Mouse (Mus musculus) brain, adult 2 months (tissue): ENCODE data around the gene Bok.
A peak's percentile ranks its signal among the peaks of the same experiment; 100 is the strongest.

Experiments used
- DNase-seq: peaks from one replicate; pipeline ENCODE4 v3.0.0; 2011; ENCODE audit warnings: low read depth, low spot score

The Bok gene

GRCm38 (mm10) chr1:93689901-93690496, 4.5 kb downstream of the Bok start:
- DNase-seq, result no peak

- peak; percentile 72 for DNase-seq
Measured at GRCm38 (mm10) chr1:93691106-93691505, 5.6 kb downstream of the Bok start.

DNA sequence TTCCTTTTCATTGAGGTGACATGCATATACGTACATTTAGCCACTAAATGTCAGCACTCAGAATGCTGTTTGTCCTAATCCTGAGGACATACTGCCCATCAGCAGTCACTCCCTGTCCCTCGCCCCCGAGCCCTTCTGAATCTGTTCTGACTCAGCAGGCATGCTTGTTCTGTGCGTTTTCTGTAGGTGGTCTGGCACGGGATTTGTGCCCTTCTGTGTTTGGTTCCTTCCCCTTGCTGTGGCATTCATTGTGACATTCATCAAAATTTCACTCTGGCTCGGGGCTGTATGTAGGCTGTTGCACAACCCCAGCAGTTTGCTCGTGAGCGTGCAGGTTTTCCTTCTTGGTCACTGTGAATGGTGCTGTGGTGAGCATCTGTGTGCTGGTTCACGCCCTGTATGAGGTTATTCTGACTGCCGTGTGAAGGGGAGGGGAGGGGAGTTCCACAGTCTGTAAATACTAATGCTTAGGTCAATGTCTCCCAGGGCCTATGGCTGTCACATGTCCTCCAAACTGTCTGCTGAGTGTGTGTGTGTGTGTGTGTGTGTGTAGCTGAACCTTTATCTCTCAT, 6.4 kb downstream of the Bok start:
- DNase-seq, result peak; percentile 67

DNA sequence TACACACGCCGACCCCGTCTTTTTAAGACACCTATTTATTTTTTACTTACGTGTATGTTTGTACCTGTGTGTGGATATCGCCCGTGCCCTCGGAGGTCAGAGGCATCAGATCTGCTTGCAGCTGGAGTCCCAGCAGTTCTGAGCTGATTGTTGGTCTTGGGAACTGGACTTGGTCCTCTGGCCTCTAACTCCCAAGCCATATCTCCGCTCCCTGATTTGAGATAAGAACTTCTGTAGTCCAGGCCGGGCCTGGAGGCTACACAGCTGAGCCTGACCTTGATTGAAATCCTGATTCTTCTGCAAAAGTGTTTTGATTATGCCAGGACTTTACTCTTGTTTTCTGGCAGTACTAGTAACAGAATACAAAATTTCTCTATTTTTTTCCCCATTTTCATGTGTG, 7.3 kb downstream of the Bok start:
- no peak for DNase-seq

GRCm38 (mm10) chr1:93693502-93693901, 8.0 kb downstream of the Bok start:
- DNase-seq, result no peak

DNA sequence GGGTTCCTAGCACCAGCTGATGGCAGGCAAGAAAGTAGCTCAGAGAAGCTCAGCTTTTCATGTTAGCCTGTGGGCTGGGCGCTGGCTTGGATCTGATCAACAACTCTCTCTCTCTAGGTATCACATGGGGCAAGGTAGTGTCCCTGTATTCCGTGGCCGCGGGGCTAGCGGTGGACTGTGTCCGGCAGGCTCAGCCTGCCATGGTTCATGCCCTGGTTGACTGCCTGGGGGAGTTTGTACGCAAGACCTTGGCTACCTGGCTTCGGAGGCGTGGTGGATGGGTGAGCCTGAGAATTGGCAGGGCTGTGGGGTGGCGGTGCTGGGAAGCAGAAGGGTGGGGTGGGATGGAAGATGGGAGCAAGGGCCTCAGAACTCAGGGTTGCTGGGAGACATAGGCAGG, 8.5 kb downstream of the Bok start:
- no peak for DNase-seq

DNA sequence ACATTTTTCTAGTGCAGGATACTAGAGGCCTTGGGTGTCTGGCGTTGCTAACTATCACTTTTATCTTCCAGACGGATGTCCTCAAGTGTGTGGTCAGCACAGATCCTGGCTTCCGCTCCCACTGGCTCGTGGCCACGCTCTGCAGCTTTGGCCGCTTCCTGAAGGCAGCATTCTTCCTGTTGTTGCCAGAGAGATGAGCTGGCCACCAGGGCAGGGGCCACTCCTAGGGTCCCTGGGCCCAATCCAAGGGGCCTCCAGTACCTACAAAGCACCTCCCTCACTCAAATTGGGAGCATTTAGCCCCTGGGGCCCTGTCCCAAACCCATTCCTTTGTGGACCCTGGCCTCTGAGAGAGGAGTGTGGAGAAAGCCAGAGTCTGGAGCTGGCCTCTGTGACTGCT, 9.5 kb downstream of the Bok start:
- DNase-seq, result peak; percentile 20

- DNase-seq, result no peak
Measured at GRCm38 (mm10) chr1:93697317-93697716, 11.9 kb downstream of the Bok start.

GRCm38 (mm10) chr1:93699159-93699558, 13.7 kb downstream of the Bok start:
- DNase-seq, result peak; percentile 85

DNA sequence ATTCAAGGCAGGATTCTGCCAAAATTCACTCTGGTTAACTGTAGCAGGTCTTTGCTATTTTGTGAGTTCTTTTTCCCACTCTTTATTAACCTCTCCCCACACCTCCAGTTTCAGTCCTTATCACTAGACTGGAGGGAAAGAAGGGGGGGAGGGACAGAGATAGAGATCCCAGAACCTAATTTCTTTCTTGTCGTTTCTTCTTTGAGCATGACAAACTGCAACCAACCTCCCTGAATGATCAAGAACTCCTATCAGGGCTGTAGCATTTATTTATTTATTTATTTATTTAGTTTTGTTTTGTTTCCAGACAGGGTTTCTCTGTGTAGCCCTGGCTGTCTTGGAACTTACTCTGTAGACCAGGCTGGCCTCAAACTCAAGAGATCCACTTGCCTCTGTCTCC, 16.6 kb downstream of the Bok start:
- no peak for DNase-seq

DNA sequence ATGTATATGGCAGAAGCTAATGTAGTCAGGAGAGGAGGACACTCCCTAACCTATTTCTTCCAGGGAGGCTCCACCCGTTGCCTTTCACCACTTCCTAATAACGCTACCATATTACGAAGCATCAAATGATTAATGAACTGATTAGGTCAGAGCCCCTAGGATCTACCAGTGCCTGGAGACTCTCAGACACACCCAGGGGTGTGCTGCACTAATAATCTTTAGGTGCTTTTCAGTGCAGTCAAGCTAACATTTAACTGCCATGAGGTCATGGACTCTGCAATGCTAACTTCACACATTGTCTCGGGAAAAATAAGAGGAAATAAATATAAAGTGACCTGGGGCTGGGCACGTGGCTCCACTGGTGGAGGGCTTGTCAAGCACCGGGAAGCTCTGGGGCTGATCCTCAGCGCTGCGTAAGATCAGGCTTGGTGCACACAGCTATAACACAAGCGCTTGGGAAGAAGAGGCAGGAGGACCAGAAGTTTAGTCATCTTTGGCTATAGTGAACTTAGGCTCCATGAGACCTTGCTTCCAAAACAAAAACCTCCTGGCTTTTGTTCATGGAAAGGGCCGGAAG, 18.1 kb downstream of the Bok start:
- DNase-seq, result no peak

DNA sequence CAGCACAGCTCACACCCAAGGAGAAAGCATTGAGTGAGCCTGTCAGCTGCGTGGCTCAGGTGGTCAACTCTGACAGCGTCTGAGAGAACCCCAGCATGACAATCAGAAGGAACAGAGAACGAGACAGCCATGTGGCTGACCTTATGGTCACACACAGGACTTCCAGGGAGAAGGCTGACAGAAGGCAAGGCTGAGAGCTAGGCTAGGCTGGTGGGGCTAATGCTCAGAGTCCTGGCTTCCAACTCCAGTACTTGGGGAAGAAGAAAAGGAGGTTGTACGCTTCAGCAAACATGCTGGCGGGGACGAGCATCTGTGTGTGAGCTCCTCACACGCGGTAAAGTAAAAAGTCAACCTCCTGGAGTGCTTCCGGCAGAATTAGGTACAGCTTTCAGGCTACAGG, 18.9 kb downstream of the Bok start:
- peak; percentile 20 for DNase-seq

DNA sequence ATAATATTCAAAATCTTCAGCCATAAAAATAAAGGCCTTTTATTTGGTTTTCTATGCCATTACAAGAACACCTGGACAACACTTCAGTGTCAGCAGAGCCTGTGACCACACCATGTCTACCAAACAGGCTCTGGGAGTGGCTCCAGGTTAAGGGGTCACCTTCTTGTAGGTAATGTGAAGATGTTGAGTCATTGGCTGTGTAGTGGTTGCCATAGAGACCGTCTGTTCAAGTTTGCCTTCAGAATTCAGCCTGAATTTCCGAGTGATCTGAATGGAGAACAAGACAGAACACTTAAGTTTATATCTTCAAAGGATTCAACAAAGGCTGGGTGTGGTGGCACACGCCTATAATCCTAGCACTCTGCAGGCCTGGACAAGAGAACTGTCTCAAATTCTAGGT, 19.9 kb downstream of the Bok start:
- peak; percentile 32 for DNase-seq

- DNase-seq, result no peak
Measured at GRCm38 (mm10) chr1:93716166-93716565, 30.7 kb downstream of the Bok start.

- DNase-seq, result no peak
Measured at GRCm38 (mm10) chr1:93721557-93721956, 36.1 kb downstream of the Bok start.

- no peak for DNase-seq
Measured at GRCm38 (mm10) chr1:93724623-93725022, 39.2 kb downstream of the Bok start.

GRCm38 (mm10) chr1:93725665-93726064, 40.2 kb downstream of the Bok start:
- no peak for DNase-seq

- peak; percentile 40 for DNase-seq
Measured at GRCm38 (mm10) chr1:93726116-93726515, 40.7 kb downstream of the Bok start.

DNA sequence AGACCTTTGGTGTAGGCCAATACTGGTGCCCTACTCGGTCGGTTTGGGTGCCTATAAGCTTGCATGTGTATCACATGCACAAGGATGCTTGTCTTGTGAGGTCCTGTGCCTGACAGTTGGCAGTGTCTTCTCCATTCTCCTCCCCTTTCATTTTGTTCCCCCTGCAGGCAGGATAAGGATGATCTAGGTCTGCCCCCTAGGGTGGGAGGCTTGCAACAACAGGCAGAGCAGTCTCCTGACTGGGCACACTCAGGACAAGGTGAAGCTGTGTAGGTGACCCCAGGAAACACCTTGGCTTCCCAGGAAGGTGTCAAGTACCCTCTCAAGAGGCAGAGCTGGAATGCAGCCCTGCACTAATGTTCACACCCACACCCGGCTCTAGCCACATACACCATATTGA, 41.5 kb downstream of the Bok start:
- DNase-seq, result peak; percentile 65

DNA sequence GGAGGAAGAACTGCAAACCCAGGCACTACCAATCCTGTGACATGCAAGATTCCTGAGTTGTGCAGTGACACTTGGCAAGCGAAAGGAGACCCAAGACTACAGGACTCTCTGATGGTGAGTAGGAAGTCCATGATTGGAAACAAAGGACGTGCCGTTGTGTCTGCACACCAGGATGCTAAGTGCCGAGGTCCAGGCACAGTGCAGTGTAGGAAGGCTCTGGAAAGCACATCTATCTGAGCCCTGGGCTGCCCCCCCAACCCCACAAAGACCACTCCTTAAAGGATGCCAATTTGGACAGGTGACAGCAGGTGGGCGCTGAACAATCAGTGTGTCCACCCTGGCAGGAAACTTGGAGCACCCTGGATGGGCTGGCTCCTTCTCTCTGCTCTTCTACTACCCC, 45.6 kb downstream of the Bok start:
- DNase-seq, result no peak

DNA sequence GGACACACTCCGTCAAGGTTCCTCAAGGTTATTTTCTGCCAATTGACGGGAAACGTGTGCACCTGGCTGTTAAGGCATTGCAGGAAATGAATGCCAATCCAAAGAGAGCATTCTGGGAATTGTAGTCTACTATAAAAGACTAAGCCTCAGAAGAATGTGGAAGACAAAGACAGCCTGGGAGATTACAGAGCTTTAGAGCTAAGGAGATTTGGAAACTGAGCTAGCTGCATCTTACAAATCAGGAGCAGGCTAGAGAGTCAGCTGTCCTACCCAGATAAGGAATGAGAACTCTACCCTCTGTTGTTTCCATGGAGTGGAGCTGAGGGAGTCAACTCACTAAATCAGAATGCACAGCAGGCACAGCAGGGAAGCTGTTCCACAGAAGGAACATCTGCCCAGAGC, 46.4 kb downstream of the Bok start:
- DNase-seq, result peak; percentile 83

- no peak for DNase-seq
Measured at GRCm38 (mm10) chr1:93735859-93736258, 50.4 kb downstream of the Bok start.

DNA sequence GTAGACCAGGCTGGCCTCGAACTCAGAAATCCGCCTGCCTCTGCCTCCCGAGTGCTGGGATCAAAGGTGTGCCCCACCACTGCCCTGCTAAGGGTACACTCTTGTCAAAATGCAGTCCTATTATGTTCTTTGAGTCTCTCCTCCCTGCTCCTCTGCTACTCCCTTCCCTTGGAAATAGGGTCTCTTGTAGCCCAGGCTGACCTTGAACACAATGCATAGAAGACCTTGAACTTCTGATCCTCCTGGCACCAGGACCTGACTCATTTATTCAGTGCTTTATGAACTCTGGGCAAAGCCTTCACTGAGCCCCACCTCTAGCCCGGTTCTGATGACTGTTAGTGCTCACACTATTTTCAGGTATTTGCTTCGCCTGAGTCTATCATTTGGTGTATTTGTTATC, 52.3 kb downstream of the Bok start:
- DNase-seq, result no peak

GRCm38 (mm10) chr1:93740671-93741070, 55.2 kb downstream of the Bok start:
- DNase-seq, result peak; percentile 57
